Mouse (Mus musculus) neural tube, embryonic 10.5 days (tissue): ENCODE results near the gene Lmcd1.

Experiments
- DNase-seq: peaks from one replicate; pipeline ENCODE4 v3.0.0-alpha.2; 2017; ENCODE audit warnings: low spot score; ENCODE audit errors: extremely low spot score

Gene Lmcd1

DNA sequence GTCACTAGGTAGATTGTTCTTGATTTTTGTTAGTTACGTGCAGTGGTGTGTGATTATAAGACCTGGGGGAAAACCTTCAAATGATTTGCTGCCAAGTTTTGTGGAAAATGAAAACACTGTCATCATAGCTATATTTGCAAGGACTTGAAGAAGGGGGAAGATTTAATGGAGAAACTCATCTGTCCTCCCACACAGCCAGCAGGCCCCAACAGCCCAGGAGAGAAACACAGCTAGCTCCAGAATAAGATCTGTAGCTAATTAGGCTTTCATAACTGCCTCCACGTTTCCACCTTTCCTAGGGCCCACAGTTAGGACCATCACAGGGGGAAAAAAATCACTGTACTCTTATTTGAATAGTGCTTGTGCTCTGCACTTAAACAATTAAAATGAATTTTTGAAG lies 10.5 kb downstream of the Lmcd1 start:
- no peak for DNase-seq

DNA sequence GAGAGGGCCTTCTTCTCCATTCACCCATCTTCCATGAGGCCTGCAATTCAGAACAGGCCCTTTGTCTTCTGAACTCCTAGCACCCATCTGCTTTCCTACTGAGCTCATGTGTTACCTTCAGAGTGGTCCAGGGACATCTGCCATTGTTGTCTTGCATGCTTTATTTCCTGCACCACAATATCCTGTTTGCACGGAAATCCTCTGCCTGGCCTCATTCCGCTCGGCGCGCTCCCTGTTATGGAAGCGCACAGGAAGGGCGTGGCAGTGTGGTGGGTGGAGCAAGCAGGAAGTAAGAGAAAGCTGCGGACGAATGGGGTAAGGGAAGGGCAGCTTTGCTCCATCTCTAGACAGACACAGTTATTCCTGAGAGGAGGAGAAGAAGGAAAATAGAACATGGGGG lies 14.1 kb downstream of the Lmcd1 start:
- DNase-seq, result no peak

DNA sequence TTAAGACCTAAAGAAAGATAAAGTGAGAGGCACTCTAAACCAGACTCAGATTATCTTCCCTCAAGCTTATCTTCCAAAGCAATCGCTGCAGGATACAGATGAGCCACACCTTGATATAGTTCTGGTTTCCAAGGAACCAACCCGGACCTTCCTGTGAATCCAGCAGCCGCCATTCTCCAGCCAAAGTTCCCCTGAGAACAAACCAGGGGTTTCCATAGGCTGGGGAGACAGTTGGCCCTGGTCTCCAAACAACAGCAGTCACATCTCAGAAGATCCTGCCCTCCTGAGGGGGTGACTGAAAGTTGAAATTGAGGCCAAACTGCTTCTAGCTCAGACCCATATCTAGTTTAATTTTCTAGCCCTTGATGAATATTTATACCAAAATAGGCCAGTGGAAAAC lies 14.7 kb downstream of the Lmcd1 start:
- DNase-seq, result no peak

DNA sequence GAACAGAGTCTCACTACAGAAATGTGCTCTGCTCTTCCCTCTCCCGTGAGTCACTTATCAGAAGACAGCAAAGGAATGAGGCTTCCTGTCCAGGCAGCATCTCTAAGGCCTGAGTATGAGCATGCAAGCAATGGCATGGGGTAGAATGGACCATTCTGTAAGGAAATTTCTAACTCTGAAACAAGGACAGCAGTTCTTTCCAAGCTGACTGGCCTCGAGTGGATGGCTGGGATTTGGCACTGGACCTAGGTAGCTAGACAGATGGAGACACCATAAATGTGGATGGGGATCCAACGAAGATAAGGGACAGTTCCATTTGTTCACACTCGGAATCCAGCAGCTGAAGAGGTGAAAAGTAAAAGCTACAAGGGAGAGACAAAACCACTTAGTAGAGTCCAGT lies 17.6 kb downstream of the Lmcd1 start:
- DNase-seq, result no peak

DNA sequence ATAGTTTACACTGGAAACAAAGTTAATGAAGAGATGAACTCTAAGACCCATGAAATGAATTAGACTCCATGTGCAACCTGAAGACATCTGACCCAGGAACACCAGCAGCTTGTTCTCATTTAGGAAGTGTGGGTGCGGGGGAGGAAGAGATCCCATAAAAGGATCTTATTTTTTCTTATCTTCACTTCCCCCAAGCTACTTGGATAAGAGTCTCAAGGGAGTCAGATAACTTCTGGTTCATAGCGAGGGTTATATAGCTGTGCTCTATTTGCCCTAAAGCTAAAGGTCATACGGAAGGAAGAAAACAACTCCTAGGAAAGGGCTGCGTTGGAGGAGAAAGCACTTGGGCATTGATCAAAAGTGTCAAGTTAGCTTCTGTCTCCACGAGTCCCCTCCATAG lies 19.8 kb downstream of the Lmcd1 start:
- DNase-seq, result no peak

DNA sequence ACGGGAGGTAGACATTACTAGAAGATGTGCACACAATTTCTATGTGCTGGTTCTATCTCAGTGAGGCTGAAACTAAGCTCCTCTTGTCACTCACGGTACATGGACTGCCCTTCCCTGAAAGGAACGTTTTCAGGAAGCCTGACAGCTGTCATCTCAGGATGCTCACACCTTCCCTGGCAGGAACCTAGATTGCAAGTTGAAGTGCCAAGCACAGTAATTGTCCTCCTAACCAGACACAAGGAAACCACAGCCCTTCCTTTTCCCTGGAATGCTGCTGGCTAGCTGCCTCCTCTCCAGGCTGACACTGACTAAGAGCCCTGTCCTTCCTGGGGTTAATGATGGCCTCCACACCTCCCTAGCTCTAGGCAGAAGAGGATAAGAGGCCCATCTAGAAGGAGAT lies 21.7 kb downstream of the Lmcd1 start:
- no peak for DNase-seq

DNA sequence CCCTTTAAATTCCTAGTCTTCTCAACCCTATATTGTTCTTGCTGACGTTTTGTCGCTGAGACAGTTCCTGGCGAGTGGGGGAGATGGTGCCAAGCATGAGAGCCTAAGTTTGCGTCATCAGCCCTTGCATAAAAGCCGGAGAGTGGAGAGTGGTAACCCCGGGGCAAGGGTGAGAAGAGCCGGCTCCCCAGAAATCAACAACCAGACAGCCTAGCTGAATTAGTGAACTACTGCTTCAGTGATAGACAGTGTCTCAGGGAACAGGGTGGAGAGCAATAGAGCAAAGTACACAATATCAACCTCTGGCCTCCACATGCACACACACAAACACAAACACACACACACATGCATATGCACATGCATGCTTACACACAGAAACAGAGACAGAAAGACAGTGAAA lies 26.6 kb downstream of the Lmcd1 start:
- DNase-seq, result no peak

DNA sequence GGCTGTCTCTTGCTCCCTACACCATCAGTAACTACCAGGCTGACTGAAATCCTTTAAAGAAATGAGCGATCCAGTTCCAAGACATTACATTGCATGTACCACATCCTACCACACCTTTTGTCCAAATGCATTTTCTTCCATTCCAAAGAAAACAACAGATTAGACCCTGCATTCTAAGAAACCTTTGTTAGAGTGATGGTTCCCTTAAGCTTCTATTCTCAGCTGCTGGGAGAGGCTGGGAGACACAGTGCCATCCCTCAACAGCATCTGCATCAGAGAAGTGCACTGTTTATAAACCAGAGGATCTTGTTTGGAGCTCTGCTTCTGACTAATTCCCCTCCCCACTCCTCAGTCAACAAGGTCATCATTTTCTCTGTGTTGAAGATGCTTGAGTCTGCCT lies 27.1 kb downstream of the Lmcd1 start:
- DNase-seq, result no peak

DNA sequence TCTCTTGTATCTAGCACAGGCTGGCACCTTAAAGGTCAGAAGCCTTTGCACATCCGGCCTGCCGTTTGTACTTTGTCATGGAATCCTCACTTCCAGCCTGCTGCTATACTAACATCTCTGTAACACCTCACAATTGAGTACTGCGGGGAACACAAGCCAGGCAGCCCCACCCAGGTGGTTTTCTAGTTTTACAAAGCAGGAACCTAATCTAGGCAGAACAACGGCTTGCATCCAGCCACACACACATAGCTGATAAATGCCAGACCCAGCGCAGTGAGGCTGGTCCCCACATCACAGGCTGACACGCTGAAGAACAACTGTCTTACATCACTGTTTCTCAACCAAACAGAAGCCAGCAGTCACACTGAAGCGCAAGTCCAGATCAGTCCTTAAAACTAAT lies 28.7 kb downstream of the Lmcd1 start:
- no peak for DNase-seq

DNA sequence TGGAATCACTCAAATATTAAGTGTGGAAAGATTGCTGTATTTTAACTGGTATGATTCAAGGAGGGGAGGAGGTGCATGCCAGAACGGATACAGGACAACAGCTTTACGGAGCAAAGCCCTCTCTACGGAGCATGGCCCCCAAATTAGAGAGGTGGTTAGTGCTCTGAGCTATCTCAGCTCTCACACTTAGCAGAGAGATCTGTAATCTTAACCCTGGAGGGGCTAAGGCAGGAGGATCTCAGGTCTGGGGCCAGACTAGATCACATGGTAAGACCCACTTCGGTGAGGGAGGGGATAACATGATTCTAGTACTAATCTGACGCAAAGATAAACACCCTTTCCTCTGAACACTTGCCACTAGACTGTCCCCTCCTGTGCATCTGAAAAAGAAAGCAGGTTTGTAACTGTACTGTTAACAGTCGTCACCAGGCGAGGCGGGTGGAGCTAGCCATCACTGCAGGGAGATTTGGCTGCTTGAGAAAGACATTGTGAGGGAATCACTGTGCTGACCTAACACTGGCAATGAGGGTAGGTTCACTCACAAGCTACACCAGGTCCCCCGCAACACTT lies 29.3 kb downstream of the Lmcd1 start:
- DNase-seq, result no peak

DNA sequence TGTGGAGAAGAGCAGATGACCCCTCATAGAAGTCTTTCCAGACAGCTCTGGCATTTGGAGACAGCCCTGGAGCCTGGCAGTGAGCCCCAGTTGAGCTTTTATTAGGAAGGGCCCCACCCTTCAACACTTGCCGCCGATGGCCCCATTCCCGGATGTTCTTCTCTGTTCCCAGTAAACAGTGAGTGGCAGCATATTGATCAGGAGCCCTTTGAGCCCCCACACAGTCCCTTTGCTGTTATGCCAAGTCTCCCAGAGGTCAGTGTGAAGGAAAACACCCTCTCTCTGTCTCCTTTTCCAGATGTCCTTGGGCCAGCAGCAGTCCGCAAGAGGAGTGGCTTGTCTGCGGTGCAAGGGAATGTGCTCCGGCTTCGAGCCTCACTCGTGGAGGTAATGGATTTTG lies 31.2 kb downstream of the Lmcd1 start:
- no peak for DNase-seq

DNA sequence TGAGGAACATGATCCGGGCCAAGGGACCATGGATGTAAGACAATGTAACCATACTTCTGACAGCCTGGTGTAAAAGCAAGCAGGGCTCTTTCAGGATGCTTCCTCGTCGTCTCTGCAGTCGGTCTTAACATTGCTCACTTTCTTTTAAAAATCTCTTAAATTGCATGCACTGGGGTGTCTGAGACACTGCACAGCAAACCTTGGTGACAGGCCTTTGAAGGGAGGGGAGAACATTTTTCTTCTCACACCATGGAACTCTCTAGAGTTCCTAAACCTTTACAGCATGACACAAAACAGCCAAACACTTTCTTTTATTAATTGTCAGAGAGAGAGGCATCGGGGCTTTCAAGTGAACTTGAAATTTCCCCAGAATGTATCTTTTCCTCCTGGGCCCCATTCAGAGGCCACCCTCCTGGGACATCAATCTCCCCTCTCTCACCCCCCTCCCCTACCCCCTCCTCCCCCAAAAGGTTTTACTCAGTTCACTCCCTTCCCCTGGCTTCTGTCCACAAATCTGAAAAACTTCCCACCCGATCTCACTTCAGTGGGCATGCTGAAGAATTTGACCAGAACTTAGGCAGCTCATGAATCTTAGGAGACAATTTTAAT lies 35.9 kb downstream of the Lmcd1 start:
- DNase-seq, result no peak

DNA sequence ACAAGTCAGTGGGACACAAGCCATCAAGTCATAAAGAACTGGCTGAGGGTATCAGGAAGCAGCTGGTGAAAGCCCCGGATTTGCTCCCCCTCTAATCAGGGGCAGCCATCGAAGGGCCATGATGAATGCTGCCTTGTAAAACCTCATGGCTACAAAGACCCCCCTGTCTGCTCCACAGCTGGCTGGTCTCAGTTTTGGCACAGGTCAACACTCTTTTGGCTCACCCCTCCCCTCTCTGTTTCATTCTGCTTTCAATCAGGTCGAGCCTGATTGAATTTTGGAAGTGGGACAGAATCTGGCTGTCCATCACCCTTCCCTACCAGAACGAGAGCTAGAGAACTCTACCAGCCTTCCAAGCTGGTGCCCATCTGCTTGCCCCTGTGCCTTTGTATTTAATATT lies 37.8 kb downstream of the Lmcd1 start:
- DNase-seq, result no peak

DNA sequence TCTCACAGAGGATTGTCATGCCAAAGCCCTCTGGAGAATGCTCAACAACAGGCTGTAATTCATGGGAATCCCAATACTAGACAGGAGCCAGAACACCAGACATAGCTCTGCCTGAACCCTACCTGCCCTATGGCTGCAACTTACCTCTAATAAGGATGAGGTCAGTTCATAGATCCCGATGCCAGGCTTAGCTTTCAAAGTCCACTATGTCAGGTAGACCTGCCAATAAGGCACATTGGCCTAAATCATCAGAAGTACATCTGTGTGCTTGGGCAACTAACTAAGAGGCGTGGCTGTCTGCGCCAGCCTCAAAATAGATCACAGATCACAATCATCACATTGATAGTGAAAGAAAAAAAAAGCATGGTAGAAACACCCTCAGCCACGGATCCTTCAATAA lies 45.9 kb downstream of the Lmcd1 start:
- no peak for DNase-seq

DNA sequence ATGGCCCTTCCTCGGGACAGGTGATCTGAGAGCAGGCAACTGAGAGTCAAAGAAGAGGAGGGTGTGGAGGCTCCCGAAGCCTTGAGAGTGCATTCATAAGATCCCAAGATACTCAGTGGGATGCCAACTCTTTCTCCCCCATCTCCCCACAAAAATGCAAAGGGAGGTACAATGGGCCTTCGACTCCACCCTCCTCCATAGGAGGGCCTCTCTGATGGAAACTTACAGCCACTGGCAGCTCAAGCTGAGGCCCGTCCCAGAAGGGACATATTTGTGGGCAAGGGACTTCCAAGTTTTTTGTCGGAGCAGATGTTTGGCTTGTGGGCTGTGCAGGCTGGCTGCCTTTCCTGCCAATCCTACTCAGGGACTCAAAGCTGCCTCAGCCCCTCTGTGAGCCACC lies 47.1 kb downstream of the Lmcd1 start:
- DNase-seq, result no peak

DNA sequence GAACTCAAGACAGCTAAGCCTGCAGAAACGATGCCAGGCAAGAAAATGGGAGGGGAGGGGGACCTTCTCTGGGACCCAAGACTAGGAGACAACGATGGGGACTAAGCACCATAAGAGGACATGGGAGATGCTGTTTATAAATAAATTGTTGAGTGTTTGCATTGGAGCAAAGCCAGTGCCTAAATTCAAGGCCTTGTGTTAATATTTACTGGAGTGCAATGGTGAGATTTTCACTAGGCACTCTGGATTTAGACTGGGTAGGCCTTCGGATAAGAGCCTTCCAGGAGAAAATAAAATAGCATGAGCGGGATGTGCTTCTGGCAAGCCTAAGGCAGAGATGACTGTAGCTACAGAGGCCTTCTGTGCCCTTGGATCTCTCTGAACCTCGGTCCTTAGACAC lies 49.4 kb downstream of the Lmcd1 start:
- no peak for DNase-seq

DNA sequence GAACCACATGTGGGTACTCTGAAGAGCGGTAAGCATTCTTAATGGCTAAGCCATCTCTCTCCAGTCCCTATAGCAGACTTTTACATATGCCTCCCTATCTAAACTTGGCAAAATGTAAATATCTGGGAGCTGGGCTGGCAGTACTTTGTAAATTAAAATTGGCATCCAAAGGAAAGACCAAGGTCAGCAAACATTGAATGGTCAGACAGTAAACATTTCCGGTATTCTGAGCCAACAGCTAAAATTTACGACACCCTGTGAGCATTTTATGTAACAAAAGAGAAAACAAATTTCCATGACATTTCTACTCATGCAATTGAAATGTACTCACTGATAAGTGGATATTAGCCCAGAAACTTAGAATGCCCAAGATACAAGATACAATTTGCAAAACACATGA lies 51.7 kb downstream of the Lmcd1 start:
- no peak for DNase-seq

DNA sequence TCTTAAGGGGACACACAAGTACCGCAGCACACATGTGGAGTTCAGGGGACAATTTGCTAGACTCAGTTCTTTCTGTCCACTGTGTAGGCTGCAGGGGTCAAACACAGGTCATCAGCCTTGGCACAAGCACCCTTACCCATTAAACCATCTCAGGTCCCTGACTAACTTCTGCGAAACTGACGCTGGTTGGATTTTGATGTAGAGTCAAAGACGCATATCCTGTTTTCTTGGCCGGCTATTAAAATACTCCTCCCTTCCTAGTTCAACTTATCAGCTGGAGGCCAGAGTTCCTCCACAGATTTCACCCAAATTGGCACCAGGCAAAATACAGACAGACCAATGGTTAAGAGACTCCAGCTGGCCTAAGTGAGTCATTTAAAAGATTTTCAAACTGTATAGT lies 54.2 kb downstream of the Lmcd1 start:
- no peak for DNase-seq

DNA sequence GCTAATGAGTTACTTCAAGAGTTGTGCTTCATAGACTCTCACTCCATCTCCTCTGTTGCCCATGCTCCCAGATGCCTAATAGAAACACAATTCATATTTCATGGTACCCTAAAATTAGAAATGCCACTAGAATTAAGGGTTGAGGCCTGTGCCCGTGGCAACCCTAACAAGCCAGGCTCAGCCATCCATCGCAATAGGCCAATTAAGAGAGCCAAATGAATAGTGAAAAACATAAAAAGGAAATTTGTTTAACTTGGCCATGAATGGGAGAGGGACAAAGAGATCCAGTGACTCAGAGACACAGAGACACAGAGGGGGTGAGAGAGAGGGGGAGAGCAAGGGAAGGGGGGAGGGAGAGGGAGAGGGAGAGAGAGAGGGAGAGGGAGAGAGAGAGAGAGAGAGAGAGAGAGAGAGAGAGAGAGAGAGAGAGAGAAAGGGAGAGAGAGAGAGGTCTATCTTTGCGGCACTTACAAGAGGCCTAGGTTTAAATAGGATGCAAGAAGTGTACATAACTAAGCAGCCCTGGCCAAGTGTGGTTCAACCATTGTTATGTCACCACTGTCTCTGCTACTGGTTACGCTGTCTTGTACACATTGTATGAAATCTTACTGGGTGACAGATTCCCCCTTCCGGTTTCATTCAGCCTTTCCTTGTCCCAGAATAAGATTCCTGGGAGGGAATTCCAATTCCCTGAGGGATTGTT lies 57.1 kb downstream of the Lmcd1 start:
- no peak for DNase-seq

DNA sequence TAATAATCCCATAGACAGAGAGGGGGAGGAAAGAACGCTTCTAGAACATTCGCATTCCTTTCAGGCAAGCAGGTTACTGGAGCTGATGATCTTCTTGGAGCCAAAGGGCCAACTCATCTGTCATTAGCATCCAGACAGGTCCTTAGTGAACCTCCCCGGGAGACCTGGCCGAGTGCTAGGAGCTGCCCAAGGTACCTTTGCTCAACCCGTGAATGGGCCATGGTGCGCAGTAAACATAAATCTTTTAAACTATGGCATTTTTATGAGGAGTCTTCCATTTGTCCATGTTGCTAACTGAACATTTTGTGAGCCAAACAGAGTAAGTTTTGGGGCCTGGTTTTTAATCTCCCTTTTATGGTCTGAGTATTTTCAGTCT lies 57.7 kb downstream of the Lmcd1 start:
- DNase-seq, result no peak

DNA sequence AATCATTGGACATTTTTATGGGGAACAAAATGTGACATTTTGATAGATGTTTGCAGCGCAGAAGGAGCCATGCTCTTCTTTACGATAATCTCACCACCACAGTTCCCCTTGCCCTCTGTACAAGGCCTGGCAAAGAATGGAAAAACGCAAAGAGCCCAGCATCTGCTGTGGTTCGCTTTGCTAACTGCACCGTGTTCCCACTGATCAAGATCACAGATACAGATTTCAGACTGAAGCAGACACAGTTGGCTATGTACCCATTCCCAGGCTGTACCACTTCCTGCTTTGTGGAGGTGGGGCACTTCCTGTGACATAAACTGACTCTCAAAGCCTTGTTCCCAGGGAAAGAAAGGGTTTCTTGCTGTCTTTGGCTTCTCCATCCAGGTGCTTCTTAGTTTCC lies 60.4 kb downstream of the Lmcd1 start:
- DNase-seq, result no peak

DNA sequence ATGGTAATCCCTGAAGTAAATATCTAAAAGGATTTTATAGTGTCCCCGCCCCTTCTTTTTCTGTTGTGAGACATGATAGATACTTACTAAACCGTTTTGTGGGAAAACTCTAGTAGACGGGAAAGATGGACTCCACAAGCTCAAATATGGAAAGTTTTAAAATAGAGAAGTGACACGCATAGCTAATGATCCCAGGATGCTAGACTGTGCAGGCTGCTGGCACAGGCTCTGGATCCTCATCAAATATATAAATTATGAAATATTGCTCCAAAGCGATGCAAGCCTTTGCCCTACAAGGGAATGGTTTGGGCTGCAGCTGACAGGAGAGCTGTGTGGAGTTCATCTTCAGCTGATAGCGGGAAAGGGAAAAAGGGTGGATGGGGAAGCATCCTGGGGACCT lies 64.1 kb downstream of the Lmcd1 start:
- DNase-seq, result no peak

DNA sequence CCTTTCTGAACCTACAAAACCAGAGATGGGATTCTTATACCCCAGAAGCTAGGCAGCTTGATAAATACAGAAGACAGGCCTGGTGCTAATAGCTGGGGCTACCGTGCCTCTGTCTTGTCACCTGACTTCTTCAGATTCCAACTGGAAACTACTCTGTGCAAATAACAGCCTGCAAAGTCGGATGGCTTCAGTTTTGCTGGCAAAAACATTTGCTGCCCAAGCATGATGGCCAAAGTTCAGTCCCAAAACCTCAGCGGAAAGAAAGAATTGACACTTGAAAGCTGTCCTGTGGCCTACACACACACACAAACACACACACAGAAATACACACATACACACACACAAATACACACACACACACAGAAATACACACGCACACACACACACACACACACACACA lies 65.5 kb downstream of the Lmcd1 start:
- no peak for DNase-seq
